Mouse (Mus musculus): Measurements from ENCODE around the gene Sptssa. TPM values are rescaled to one million over a fixed set of nuclear protein-coding genes. Genes with fewer than 3 reads are reported as not detected.

Gene Sptssa
- polyA plus RNA-seq, 1 experiment from 2014 or later: 235 TPM

DNA sequence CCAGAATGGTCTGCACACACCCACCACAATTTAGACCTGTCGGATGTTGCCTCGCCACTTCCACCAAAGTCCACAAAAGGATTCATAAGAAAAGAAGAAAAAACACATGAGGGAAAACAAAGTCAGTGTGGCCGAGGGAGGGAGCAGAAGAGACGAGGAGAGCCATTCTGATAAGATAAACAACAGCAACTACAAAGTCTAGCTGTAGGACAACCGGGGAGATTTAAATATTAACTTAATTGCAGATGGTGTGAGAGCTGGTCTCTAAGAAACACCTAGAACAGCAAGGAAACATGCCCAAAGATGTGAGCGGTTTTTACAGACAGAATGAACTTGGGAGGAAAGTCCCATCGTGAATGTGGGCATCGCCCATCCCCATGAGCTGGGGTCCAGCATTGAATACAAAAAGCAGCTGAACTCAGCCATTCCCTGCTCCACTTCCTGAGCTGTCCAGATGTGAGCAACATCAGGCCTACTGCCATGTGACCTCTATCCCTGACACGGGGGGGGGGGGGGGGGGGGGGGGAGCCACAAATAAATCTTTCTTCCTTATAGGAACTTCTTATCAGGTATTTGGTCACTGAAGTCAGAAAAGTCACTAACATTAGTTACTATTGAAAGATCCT lies 52.7 kb downstream of the Sptssa start:
- Histone ChIP-seq H3K4me1 (replicated peaks; ENCODE audit: insufficient read depth, low read length) (no peaks in the 10 kb centered on the region), H3K9ac (ENCODE audit: low read depth, low read length) (no peak overlapping the region), H3K9me3 (replicated peaks; ENCODE audit: low read length) (no peaks in the 10 kb centered on the region), H3K4me2 (ENCODE audit: low read length) (no peak overlapping the region), H3K4me3 (replicated peaks; ENCODE audit: low read depth, low read length) (no peak overlapping the region), H3K27ac (no peak overlapping the region), H3K27me3 (ENCODE audit: insufficient read depth, low read length) (no peaks in the 10 kb centered on the region), H3K36me3 (ENCODE audit: insufficient read depth, low read length) (no peaks in the 10 kb centered on the region)
- WGBS: 71% methylated on average over 9 of the region's 9 CpGs
- no peak for ATAC-seq (replicated peaks; ENCODE audit: low FRiP score, low read depth)
- TF ChIP-seq CTCF (IDR thresholded peaks at IDR 0.05; ENCODE audit: low read depth): no peak
- DNase-seq (ENCODE audit: low spot score): no peak

DNA sequence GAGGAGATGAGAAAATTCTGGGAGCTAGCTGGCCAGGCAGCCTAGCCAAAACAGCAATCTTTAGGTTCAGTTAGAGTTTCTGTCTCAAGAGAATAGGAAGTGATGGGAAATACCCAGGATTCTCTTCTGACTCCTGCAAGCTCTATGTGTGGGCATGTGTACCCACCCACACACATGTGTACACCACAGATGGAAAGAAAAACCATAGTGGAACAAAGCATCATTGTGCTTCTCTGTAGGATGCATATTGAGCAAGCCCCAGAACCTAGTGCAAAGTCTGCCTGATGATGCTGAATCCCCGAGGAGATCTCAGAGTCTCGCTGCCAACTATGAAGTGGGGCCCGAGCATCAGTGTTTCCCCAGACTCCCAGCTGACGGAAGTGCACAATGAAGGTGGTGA lies 55.9 kb downstream of the Sptssa start:
- H3K4me3 ChIP-seq (replicated peaks; ENCODE audit: low read depth, low read length): no peak overlapping the region

DNA sequence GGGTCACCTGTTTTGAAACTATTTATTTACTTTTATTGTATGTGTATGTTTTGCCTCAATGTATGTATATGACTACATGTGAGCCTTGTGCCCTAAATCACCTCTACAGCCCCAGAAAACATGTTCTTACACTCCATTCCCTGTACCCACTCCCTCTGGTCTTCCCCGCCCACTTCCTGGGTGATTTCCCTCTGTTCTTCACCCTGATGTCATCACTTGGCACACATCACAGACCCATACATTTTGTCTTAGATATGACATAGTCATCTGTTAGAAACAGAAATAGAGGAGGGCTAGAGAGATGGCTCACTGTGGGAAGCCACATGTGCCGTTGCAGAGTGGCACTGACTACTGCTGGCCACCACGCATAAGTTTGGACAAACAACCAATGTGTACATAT lies 58.0 kb downstream of the Sptssa start:
- WGBS: 99% methylated on average over 3 of the region's 3 CpGs
- Histone ChIP-seq H3K4me1 (replicated peaks; ENCODE audit: insufficient read depth, low read length) (no peaks in the 10 kb centered on the region), H3K27ac (no peak overlapping the region), H3K27me3 (ENCODE audit: insufficient read depth, low read length) (no peaks in the 10 kb centered on the region), H3K36me3 (ENCODE audit: insufficient read depth, low read length) (no peaks in the 10 kb centered on the region), H3K9ac (ENCODE audit: low read depth, low read length) (no peak overlapping the region), H3K9me3 (replicated peaks; ENCODE audit: low read length) (no peaks in the 10 kb centered on the region), H3K4me3 (replicated peaks; ENCODE audit: low read depth, low read length) (no peak overlapping the region), H3K4me2 (ENCODE audit: low read length) (no peak overlapping the region)
- DNase-seq (ENCODE audit: low spot score): no peak
- no peak for ATAC-seq (replicated peaks; ENCODE audit: low FRiP score, low read depth)
- TF ChIP-seq CTCF (IDR thresholded peaks at IDR 0.05; ENCODE audit: low read depth): no peak

More for the DNA sequence above, 55.9 kb downstream of the Sptssa start:
- DNase-seq (ENCODE audit: low spot score) (no peak), ATAC-seq (replicated peaks; ENCODE audit: low FRiP score, low read depth) (no peak)
- no peak overlapping the region for H3K27ac ChIP-seq
- H3K4me2 ChIP-seq (ENCODE audit: low read length): no peak overlapping the region
- no peaks in the 10 kb centered on the region for H3K4me1 ChIP-seq (replicated peaks; ENCODE audit: insufficient read depth, low read length)
- H3K9ac ChIP-seq (ENCODE audit: low read depth, low read length): no peak overlapping the region
- H3K9me3 ChIP-seq (replicated peaks; ENCODE audit: low read length): no peaks in the 10 kb centered on the region
- no peak for TF ChIP-seq CTCF (IDR thresholded peaks at IDR 0.05; ENCODE audit: low read depth)
- no peaks in the 10 kb centered on the region for H3K36me3 ChIP-seq (ENCODE audit: insufficient read depth, low read length)
- no peaks in the 10 kb centered on the region for H3K27me3 ChIP-seq (ENCODE audit: insufficient read depth, low read length)
- WGBS: 92% methylated on average over 4 of the region's 4 CpGs

DNA sequence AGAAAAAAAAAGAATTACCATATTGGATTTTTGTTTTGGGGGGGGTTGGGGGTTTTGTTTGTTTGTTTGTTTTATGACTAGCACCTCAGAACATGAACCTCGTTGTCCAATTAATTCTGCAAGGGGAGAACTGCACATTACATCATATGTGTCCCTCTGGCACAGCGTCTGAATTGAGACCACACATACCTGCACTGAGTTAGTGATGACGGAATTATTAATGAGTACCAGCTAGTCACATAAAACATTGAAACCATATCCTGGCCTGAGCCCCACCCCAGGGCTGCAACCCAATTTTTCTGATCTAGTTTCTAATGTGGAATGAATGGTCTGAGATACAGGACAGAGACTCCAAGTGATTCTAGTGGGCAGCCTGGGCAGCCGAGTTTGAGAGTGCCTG lies 59.7 kb downstream of the Sptssa start:
- no peaks in the 10 kb centered on the region for H3K4me1 ChIP-seq (replicated peaks; ENCODE audit: insufficient read depth, low read length)
- WGBS: 79% methylated on average over 4 of the region's 4 CpGs

More for the DNA sequence above, 59.7 kb downstream of the Sptssa start:
- ATAC-seq (replicated peaks; ENCODE audit: low FRiP score, low read depth) (no peak), DNase-seq (ENCODE audit: low spot score) (no peak)
- Histone ChIP-seq H3K27me3 (ENCODE audit: insufficient read depth, low read length) (no peaks in the 10 kb centered on the region), H3K4me3 (replicated peaks; ENCODE audit: low read depth, low read length) (no peak overlapping the region), H3K9me3 (replicated peaks; ENCODE audit: low read length) (no peaks in the 10 kb centered on the region), H3K9ac (ENCODE audit: low read depth, low read length) (no peak overlapping the region), H3K36me3 (ENCODE audit: insufficient read depth, low read length) (no peaks in the 10 kb centered on the region), H3K4me2 (ENCODE audit: low read length) (no peak overlapping the region), H3K27ac (no peak overlapping the region)
- no peak for TF ChIP-seq CTCF (IDR thresholded peaks at IDR 0.05; ENCODE audit: low read depth)

MicroRNAs encoded within 50 kb of the gene (microRNA counts, 519-probe panel; counts per million panel counts)
- microRNA mmu-miR-1892: 330 counts per million, percentile 68 among the panel's probes with 10 or more counts

Small RNA genes lying within 50 kb of the gene (microRNA-seq; reads per million reads assigned to microRNA genes)
- gene Mir1892: not detected

Other genes starting within 250 kb of the Sptssa start
- gene Eapp, start 39.3 kb upstream of the Sptssa start, polyA plus RNA-seq (2015; fragmentation: Nextera tagmentation; extraction: Ambion mirVana): 77.4 and 85.6 TPM in 2 replicates
- 256 and 259 TPM in 2 replicates for gene Snx6, start 139.1 kb upstream of the Sptssa start, polyA plus RNA-seq (2015; fragmentation: Nextera tagmentation; extraction: Ambion mirVana)
- 162 and 163 TPM in 2 replicates for gene Cfl2, start 206.3 kb upstream of the Sptssa start, polyA plus RNA-seq (2015; fragmentation: Nextera tagmentation; extraction: Ambion mirVana)